Mouse (Mus musculus) spleen, adult 2 months (tissue): ENCODE measurements at regions not wholly inside any gene's neighbourhood (a gene's known extent, or its start where the extent isn't known, plus 50 kb on each side); places are given as distances from the start of the nearest gene placed in this dataset.

ENCODE experiments used
- CTCF ChIP-seq: fragments of 200-500 bp; IDR thresholded peaks from 2 replicates; pipeline ENCODE4 v1.5.1; 2011; ENCODE audit warnings: mild to moderate bottlenecking, inconsistent platforms; ENCODE audit not compliant: insufficient read depth, insufficient read length, insufficient replicate concordance; ENCODE audit errors: extremely low read depth
- POLR2A ChIP-seq: fragments of 200-500 bp; IDR thresholded peaks from 2 replicates; pipeline ENCODE4 v1.6.1; 2011; ENCODE audit warnings: low read depth, low read length, inconsistent platforms

DNA sequence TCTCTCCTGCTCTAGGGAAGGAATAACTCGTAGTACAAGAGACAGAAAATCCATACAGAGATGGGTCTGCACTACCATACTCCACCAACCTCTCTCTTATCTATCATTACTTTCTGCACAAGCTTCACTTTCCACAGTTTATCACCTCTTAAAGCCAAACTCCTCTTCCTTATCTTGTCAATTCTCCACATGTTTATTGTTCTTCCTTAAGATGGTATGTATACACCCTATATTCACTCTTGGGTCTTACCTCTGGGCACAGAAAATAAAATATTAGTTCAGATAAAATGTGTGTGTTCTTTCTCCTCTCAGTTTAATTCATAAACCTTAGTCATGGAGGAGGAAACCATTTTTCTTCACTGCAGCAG lies 80.1 kb downstream of the Cd24a start:
- TF ChIP-seq CTCF (no peak), POLR2A (no peak)
